Mouse (Mus musculus) embryonic facial prominence, embryonic 11.5 days (tissue): ENCODE results near the gene Rpl27. TPM values are rescaled to one million over a fixed set of nuclear protein-coding genes. Genes with fewer than 3 reads are reported as not detected.
A peak's percentile ranks its signal among the peaks of the same experiment; 100 is the strongest.
"Not testable (repeated sequence)": the region's sequence is repeated elsewhere in the genome, so short reads cannot be mapped to it uniquely, and the experiment has no call there.

Experiments used
- ATAC-seq: fragments of 200-750 bp; cut with Nextera tagmentation; replicated peaks from 2 replicates; pipeline ENCODE4 v1.8.0; 2017; ENCODE audit warnings: low read depth; ENCODE audit not compliant: insufficient number of reproducible peaks, low FRiP score, low TSS enrichment
- DNase-seq: peaks from one replicate; pipeline ENCODE4 v3.0.0-alpha.2; 2015; ENCODE audit warnings: low spot score
- H3K27ac ChIP-seq: fragments of 300-500 bp; sonication (generic); replicated peaks from 2 replicates; pipeline ENCODE4 v1.5.1; 2014; ENCODE audit warnings: mild to moderate bottlenecking, low read depth, low read length, control low read depth
- H3K27me3 ChIP-seq: fragments of 300-500 bp; sonication (generic); 2 replicates; pipeline ENCODE4 v1.6.1; 2014; ENCODE audit warnings: mild to moderate bottlenecking, low read length, moderate library complexity, mixed read lengths; ENCODE audit not compliant: control insufficient read depth, insufficient read depth
- H3K36me3 ChIP-seq: fragments of 300-500 bp; sonication (generic); replicated peaks from 2 replicates; pipeline ENCODE4 v1.6.1; 2014; ENCODE audit warnings: low read depth, mild to moderate bottlenecking, low read length, moderate library complexity, mixed read lengths; ENCODE audit not compliant: control insufficient read depth, insufficient read depth
- H3K4me1 ChIP-seq: fragments of 300-500 bp; sonication (generic); 2 replicates; pipeline ENCODE4 v1.6.1; 2014; ENCODE audit warnings: low read length, mixed read lengths; ENCODE audit not compliant: control insufficient read depth, insufficient read depth
- H3K4me2 ChIP-seq: fragments of 300-500 bp; sonication (generic); 2 replicates; pipeline ENCODE4 v1.6.1; 2014; ENCODE audit warnings: low read depth, mild to moderate bottlenecking, control low read depth, low read length, moderate library complexity
- H3K4me3 ChIP-seq: fragments of 300-500 bp; sonication (generic); 2 replicates; pipeline ENCODE4 v1.5.1; 2014; ENCODE audit warnings: low read depth, low read length, control low read depth
- H3K9ac ChIP-seq: fragments of 300-500 bp; sonication (generic); replicated peaks from 2 replicates; pipeline ENCODE4 v1.6.1; 2014; ENCODE audit warnings: mild to moderate bottlenecking, control low read depth, low read length
- H3K9me3 ChIP-seq: fragments of 300-500 bp; sonication (generic); replicated peaks from 2 replicates; pipeline ENCODE4 v1.6.1; 2016; ENCODE audit warnings: mild to moderate bottlenecking, low read length, inconsistent platforms, mixed read lengths; ENCODE audit not compliant: control insufficient read depth
- WGBS: fragments of 180-500 bp; shearing (Covaris S2); extraction: QIAGEN DNeasy Blood & Tissue Kit; methylation state at CpG from one replicate; pipeline ENCODE4 v1.1.7; 2014; 5-methylcytosine and 5-hydroxymethylcytosine counted together
- polyA plus RNA-seq: library from polyadenylated mRNA; unstranded; fragments of >200 nt; fragmentation: Nextera tagmentation; extraction: Ambion mirVana; gene quantifications from 2 replicates; pipeline ENCODE4 v1.2.1, GENCODE M21; 2014

The Rpl27 gene
- polyA plus RNA-seq, 1 experiment from 2014 or later, result 435 TPM

DNA sequence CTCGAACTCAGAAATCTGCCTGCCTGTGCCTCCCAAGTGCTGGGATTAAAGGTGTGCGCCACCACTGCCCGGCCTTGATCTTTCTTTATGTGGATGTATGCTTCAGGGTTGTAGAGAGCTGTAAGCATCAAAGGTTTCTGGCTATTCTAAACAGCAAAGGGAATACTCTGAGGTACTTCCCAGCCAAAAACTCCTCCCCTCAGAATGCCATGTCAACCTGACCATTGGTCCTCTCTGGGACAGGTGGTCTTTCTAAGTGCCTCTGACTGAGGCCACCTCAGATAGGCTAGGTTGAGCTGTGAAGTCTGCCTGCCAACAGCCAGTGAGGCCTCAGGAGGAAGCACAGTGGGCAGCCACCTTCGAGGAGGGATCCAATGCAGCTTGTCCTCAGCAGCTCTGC lies 6.8 kb downstream of the Rpl27 start:
- Histone ChIP-seq H3K4me3 (no peak overlapping the region), H3K4me2 (no peak overlapping the region), H3K36me3 (peaks cover 7% of the 10 kb centered on the region), H3K27me3 (no peaks in the 10 kb centered on the region), H3K27ac (no peak overlapping the region), H3K4me1 (no peaks in the 10 kb centered on the region), H3K9ac (no peak overlapping the region), H3K9me3 (no peaks in the 10 kb centered on the region)
- no peak for ATAC-seq
- 83% methylated on average over 4 of the region's 4 CpGs for WGBS
- DNase-seq, result no peak

DNA sequence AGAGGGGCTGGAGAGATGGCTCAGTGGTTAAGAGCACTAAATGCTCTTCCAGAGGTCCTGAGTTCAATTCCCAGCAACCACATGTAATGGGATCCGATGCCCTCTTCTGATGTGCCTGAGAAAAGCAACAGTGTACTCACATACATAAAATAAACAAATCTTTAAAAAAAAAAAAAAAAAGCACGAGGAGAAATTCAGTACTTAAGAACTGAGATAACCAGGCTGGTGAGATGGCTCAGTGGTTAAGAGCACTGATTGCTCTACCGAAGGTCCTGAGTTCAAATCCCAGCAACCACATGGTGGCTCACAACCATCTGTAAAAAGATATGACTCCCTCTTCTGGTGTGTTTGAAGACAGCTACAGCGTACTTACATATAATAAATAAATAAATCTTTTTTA lies 7.5 kb downstream of the Rpl27 start:
- ATAC-seq, H3K36me3 ChIP-seq, H3K9me3 ChIP-seq, DNase-seq, H3K4me3 ChIP-seq, H3K27ac ChIP-seq, H3K4me1 ChIP-seq, H3K4me2 ChIP-seq, H3K27me3 ChIP-seq, H3K9ac ChIP-seq: not testable (repeated sequence)
- 81% methylated on average over 4 of the region's 4 CpGs for WGBS

DNA sequence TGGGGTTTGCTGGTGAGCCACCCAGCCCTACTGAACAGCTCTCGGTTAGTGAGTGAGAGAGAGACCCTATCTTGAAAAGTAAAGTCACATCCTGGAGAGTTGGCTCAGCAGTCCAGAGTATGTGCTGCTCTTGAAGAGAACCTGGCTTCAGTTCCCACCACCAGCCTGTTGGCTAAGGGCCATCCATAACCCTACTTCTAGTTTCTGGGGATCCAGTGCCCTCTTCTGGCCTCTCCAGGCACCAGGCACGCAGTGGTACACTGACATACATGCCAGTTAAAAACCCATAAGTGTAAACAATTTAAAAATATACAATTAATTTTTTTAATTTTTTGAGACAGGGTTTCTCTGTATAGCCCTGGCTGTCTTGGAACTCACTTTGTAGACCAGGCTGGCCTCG lies 8.3 kb downstream of the Rpl27 start:
- Histone ChIP-seq H3K36me3 (no peaks in the 10 kb centered on the region), H3K4me2 (no peak overlapping the region), H3K4me1 (no peaks in the 10 kb centered on the region), H3K4me3 (no peak overlapping the region), H3K27ac (no peak overlapping the region), H3K27me3 (no peaks in the 10 kb centered on the region), H3K9ac (no peak overlapping the region), H3K9me3 (no peaks in the 10 kb centered on the region)
- WGBS, result 81% methylated on average over 3 of the region's 3 CpGs
- DNase-seq (no peak), ATAC-seq (no peak)

DNA sequence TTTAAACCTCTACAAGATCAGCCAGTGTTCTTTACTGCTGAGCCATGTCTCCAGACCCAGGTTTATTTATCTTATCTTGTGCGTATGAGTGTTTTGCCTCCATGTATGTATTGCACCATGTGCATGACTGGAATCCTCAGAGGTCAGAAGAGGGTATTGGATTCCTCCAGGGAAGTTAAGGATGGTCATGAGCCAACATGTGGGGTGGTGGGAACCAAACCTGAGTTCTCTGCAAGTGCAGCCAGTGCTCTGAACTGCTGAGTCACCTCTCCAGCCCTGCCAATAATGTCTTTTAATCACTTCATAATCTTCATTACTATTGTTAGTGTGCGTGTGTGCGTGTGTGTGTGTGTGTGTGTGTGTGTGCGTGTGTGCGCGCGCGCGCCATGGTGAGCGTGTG lies 9.4 kb downstream of the Rpl27 start:
- no peak for ATAC-seq
- WGBS, result 93% methylated on average over 10 of the region's 10 CpGs
- no peak for DNase-seq
- no peaks in the 10 kb centered on the region for H3K27me3 ChIP-seq
- H3K36me3 ChIP-seq, result no peaks in the 10 kb centered on the region
- H3K27ac ChIP-seq, result no peak overlapping the region
- no peaks in the 10 kb centered on the region; the same call in 1 of the 2 replicates for H3K4me1 ChIP-seq
- no peak overlapping the region for H3K4me2 ChIP-seq
- no peaks in the 10 kb centered on the region for H3K9me3 ChIP-seq
- no peak overlapping the region for H3K4me3 ChIP-seq
- H3K9ac ChIP-seq, result no peak overlapping the region

DNA sequence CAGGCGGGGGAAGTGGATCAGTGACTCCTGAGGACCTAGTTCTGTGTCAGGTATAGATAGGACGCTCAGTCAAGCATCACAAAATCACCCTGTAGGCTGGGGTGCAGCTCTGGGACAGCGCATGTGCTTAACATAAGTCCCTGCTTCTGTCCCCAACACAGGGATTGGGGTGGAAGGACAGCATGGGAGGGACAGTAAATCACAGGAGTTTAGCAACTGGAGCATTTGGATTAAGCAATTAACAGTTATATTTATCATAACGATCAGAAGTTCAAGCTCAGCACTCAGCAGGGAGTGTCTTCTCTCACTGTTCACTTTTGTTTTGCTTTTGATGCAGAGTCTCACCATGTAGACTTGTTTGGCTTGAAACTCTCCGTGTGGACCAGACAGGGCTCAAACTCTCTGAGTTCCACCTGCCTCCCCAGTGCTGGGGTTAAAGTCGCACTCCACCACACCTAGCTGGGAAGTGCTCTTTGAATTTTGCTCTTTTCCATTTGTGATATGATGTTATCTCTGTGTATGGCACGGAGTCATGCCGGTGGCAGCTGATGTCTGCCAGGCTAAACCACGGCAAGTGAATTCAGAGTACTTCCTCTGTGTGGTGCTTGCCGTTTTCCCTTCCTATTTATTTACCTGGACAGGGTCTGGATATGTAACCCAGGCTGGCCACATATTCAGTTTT lies 10.1 kb downstream of the Rpl27 start:
- no peak overlapping the region for H3K9ac ChIP-seq
- 73% methylated on average over 10 of the region's 10 CpGs for WGBS
- H3K27me3 ChIP-seq, result no peaks in the 10 kb centered on the region
- H3K4me3 ChIP-seq, result no peak overlapping the region
- no peak overlapping the region for H3K4me2 ChIP-seq
- H3K4me1 ChIP-seq, result no peaks in the 10 kb centered on the region; the same call in 1 of the 2 replicates
- ATAC-seq, result no peak
- H3K36me3 ChIP-seq, result no peaks in the 10 kb centered on the region
- H3K27ac ChIP-seq, result no peak overlapping the region
- no peak for DNase-seq
- H3K9me3 ChIP-seq, result no peaks in the 10 kb centered on the region

DNA sequence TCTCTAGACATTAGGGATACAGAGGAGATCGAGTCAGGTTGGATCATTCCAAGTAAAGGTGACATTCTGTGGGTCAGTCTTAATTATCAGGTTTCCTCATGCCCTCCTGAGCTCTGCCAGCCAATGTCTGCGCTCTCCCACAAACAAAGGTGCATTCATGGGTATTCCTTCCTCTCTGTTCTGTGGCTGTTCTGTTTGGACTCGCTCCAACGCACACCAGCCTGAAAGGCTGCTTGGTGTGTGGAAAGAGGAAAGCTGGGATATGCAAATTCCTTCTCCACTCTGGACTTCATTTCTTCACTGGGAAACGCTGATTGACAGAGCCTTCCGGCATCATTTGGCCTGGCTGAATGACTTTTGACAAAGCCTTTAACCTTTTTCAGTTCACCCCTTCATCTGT lies 12.6 kb downstream of the Rpl27 start:
- H3K36me3 ChIP-seq, result no peaks in the 10 kb centered on the region
- H3K4me3 ChIP-seq, result no peak overlapping the region
- 0 out of 2 replicates have a peak overlapping the region, but pooled peaks have one; percentile 29 for H3K9ac ChIP-seq
- no peak overlapping the region for H3K27ac ChIP-seq
- H3K4me1 ChIP-seq, result peaks cover 2% of the 10 kb centered on the region; the same call in 1 of the 2 replicates
- H3K9me3 ChIP-seq, result no peaks in the 10 kb centered on the region
- ATAC-seq (no peak), DNase-seq (no peak)
- H3K4me2 ChIP-seq, result no peak overlapping the region
- no peaks in the 10 kb centered on the region for H3K27me3 ChIP-seq
- 27% methylated on average over 6 of the region's 6 CpGs for WGBS

DNA sequence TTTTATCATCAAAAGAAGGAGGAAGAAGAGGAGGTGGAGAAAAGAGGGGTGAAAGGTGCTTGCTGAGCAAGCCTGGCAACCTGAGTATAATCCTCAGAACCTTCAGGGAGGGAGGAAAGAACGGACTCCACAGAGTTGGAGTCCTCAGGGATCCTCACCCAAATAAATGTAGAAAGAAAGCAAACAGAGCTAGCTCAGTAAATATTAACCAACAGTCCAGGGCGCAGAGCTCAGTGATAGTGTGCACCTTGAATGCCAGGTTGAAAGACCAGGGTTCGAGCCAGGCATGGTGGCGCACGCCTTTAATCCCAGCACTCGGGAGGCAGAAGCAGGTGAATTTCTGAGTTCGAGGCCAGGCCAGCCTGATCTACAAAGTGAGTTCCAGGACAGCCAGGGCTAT lies 13.5 kb downstream of the Rpl27 start:
- no peaks in the 10 kb centered on the region for H3K27me3 ChIP-seq
- H3K4me2 ChIP-seq, result no peak overlapping the region
- H3K27ac ChIP-seq, result no peak overlapping the region
- H3K4me1 ChIP-seq, result peaks cover 4% of the 10 kb centered on the region; the same call in 1 of the 2 replicates
- H3K9ac ChIP-seq, result no peak overlapping the region
- 84% methylated on average over 7 of the region's 7 CpGs for WGBS
- ATAC-seq (no peak), DNase-seq (no peak)
- H3K36me3 ChIP-seq, result no peaks in the 10 kb centered on the region
- H3K9me3 ChIP-seq, result no peaks in the 10 kb centered on the region
- H3K4me3 ChIP-seq, result no peak overlapping the region

DNA sequence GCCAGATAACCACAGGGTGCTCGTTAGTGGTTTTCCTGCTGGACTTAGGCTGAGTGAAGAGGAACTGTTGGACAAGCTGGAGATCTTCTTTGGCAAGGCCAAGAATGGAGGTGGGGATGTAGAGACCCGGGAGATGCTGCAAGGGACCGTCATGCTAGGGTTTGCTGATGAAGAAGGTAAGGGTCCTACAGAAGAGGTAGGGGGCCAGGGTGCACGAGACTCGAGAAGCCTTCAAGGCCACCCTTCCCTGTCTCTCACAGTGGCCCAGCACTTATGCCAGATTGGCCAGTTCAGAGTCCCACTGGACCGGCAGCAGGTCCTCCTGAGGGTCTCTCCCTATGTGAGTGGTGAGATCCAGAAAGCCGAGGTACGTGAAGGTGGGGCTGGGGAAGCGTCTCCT lies 15.5 kb downstream of the Rpl27 start:
- H3K4me2 ChIP-seq, result no peak overlapping the region
- WGBS, result 85% methylated on average over 9 of the region's 9 CpGs
- H3K27ac ChIP-seq, result no peak overlapping the region
- no peak overlapping the region for H3K9ac ChIP-seq
- DNase-seq, result no peak
- no peaks in the 10 kb centered on the region for H3K27me3 ChIP-seq
- H3K36me3 ChIP-seq, result no peaks in the 10 kb centered on the region
- no peak for ATAC-seq
- no peaks in the 10 kb centered on the region for H3K9me3 ChIP-seq
- no peak overlapping the region for H3K4me3 ChIP-seq
- H3K4me1 ChIP-seq, result peaks cover 7% of the 10 kb centered on the region; the same call in 1 of the 2 replicates
